In the genomic region with DNA sequence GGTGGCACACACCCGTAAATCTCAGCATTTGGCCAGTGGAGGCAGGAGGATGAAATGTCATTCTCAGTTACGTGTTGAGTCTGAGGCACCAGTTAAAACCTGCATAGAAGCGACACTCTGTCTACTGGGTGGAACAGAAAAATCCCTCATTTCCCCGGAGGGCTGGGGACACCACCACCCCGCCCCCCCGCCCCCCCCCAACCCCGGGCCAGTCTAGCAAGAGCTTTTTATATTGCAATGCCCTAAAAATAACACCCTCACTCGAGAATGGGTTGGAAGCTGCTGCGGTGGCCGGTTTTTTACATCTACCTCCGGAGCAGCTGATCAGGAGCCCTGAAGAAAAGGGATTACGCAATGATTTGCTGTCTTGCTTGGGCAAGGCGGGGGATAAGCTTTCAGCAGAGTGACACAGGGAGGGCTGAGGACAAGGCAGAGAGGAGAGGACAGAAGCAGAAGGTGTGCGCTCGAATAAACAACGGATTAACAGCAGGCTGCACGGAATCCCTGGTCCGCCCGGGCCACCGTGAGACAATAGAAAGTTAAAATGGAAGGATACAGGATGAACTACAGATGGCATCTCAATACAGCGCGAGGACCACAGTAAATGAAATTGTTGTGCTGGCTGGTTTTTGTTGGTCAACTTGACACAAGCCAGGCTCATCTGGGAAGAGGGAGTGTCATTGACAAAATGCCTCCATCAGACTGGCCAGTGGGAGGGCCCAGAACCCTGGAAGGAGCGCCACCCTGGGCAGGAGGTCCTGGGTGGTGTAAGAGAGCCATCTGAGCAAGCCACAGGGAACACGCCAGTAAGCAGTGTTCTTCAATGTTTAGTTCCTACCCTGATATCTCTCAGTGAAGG, we compare ENCODE assay signal across 8 mouse cellular contexts. TPM values are rescaled to one million over a fixed set of nuclear protein-coding genes. Genes with fewer than 3 reads are reported as not detected.
A peak's percentile ranks its signal among the peaks of the same experiment; 100 is the strongest.
DNase-seq lines count a peak whose midpoint lies in the region; ATAC-seq and TF ChIP-seq lines count a peak whose summit lies in the region.

No protein-coding gene starts in this region.

- DNase-seq in spleen, adult 2 months (ENCODE audit: low read depth in 1 of 2, low spot score in 2 of 2), result no peak
- no peak for DNase-seq in spleen, postnatal 4 days (ENCODE audit: low spot score in 2 of 2)
- DNase-seq in embryo, embryonic 10.5 days (ENCODE audit: low spot score), result peak; percentile 39
- no peak for DNase-seq in liver, embryonic 13.5 days
- no peak for DNase-seq in thymus, postnatal 14 days

- H3K9me3 ChIP-seq in heart, embryonic 15.5 days (replicated peaks), result no peaks in the 10 kb centered on the region
- H3K9me3 ChIP-seq in liver, embryonic 13.5 days (replicated peaks), result no peaks in the 10 kb centered on the region

- H3K4me2 ChIP-seq in heart, embryonic 15.5 days, result peak overlapping the region; percentile 75
- peak overlapping the region; percentile 47 for H3K4me2 ChIP-seq in liver, embryonic 13.5 days

- no peak overlapping the region for H3K27ac ChIP-seq in spleen, adult 2 months (ENCODE audit: insufficient read depth, low read length)
- peak overlapping the region; percentile 86 for H3K27ac ChIP-seq in heart, embryonic 15.5 days
- no peak overlapping the region for H3K27ac ChIP-seq in liver, embryonic 13.5 days

- peak overlapping the region; percentile 10; the same call in 1 of the 2 replicates for H3K4me3 ChIP-seq in spleen, adult 2 months (ENCODE audit: extremely low read depth, insufficient read depth, insufficient read length)
- peak overlapping the region; percentile 47 for H3K4me3 ChIP-seq in heart, embryonic 15.5 days
- H3K4me3 ChIP-seq in liver, embryonic 13.5 days (replicated peaks), result 0 out of 2 replicates have a peak overlapping the region, but pooled peaks have one; percentile 6

- peak; percentile 53; the same call in 1 of the 2 replicates for ATAC-seq in heart, embryonic 15.5 days (replicated peaks; ENCODE audit: insufficient number of reproducible peaks, insufficient read depth, low FRiP score, low read depth)
- no peak for ATAC-seq in liver, embryonic 13.5 days (ENCODE audit: low read depth)
- ATAC-seq in neutrophil, adult 5-6 weeks (ENCODE audit: extremely low read depth, insufficient number of reproducible peaks, low FRiP score, poor library complexity, severe bottlenecking), result 0 out of 2 replicates have a peak, but pooled peaks have one; percentile 19
- no peak for ATAC-seq in inflammation-experienced regulatory T-cells, adult 6 months

- peaks cover 2% of the 10 kb centered on the region; the same call in 1 of the 2 replicates for H3K4me1 ChIP-seq in spleen, adult 2 months (ENCODE audit: control insufficient read depth, insufficient read depth, insufficient read length)
- H3K4me1 ChIP-seq in heart, embryonic 15.5 days (replicated peaks), result peaks cover 34% of the 10 kb centered on the region
- H3K4me1 ChIP-seq in liver, embryonic 13.5 days (replicated peaks), result no peaks in the 10 kb centered on the region

- no peak for TF ChIP-seq CTCF in spleen, adult 2 months (IDR thresholded peaks at IDR 0.05; ENCODE audit: extremely low read depth, insufficient read depth, insufficient read length, insufficient replicate concordance)

- WGBS in spleen, adult 2 months, result 10% methylated on average over 24 of the region's 24 CpGs
- 4% methylated on average over 24 of the region's 24 CpGs for WGBS in heart, embryonic 15.5 days
- WGBS in liver, embryonic 13.5 days (ENCODE audit: insufficient replicate concordance), result 6% methylated on average over 24 of the region's 24 CpGs

- H3K9ac ChIP-seq in heart, embryonic 15.5 days, result peak overlapping the region; percentile 49
- H3K9ac ChIP-seq in liver, embryonic 13.5 days, result no peak overlapping the region

- H3K36me3 ChIP-seq in spleen, adult 2 months (ENCODE audit: control insufficient read depth, insufficient read depth, low read length), result no peaks in the 10 kb centered on the region
- H3K36me3 ChIP-seq in heart, embryonic 15.5 days, result no peaks in the 10 kb centered on the region
- H3K36me3 ChIP-seq in liver, embryonic 13.5 days, result no peaks in the 10 kb centered on the region

- no peak for TF ChIP-seq POLR2A in spleen, adult 2 months (IDR thresholded peaks at IDR 0.05; ENCODE audit: low read depth, low read length)

- H3K27me3 ChIP-seq in spleen, adult 2 months (ENCODE audit: control insufficient read depth, insufficient read depth, low read length), result no peaks in the 10 kb centered on the region
- no peaks in the 10 kb centered on the region for H3K27me3 ChIP-seq in heart, embryonic 15.5 days
- H3K27me3 ChIP-seq in liver, embryonic 13.5 days, result peaks cover 21% of the 10 kb centered on the region; the same call in 1 of the 2 replicates

RNA-seq across cellular contexts. Expression of a gene that starts 15.7 kb away (rescaled TPM):
- polyA plus RNA-seq in spleen, adult 2 months (2012; rRNA removed), result 9.8 and 10.1 TPM in 2 replicates
- 72.3 and 73.5 TPM in 2 replicates for polyA plus RNA-seq in heart, embryonic 15.5 days (2015; fragmentation: Nextera tagmentation; extraction: Ambion mirVana)
- polyA plus RNA-seq in liver, embryonic 13.5 days (2015; fragmentation: Nextera tagmentation; extraction: Ambion mirVana), result 23.2 and 24.9 TPM in 2 replicates
- total RNA-seq in neutrophil, adult 5-6 weeks (2017), result 68.3 and 74.4 TPM in 2 replicates
- polyA plus RNA-seq in inflammation-experienced regulatory T-cells, adult 6 months (2017; shearing (Covaris generic)), result 10 to 100 TPM; 46.3 to 55.0 (median 50.4) TPM

RNA-seq across cellular contexts. Expression of a gene that starts 32.9 kb away (rescaled TPM):
- polyA plus RNA-seq in spleen, adult 2 months (2012; rRNA removed), result 18.7 and 18.8 TPM in 2 replicates
- 31.0 and 40.3 TPM in 2 replicates for polyA plus RNA-seq in heart, embryonic 15.5 days (2015; fragmentation: Nextera tagmentation; extraction: Ambion mirVana)
- polyA plus RNA-seq in liver, embryonic 13.5 days (2015; fragmentation: Nextera tagmentation; extraction: Ambion mirVana), result 26.9 and 32.5 TPM in 2 replicates
- 43.1 and 48.4 TPM in 2 replicates for total RNA-seq in neutrophil, adult 5-6 weeks (2017)
- 10 to 100 TPM; 21.2 to 24.4 (median 23.6) TPM for polyA plus RNA-seq in inflammation-experienced regulatory T-cells, adult 6 months (2017; shearing (Covaris generic))

RNA-seq across cellular contexts. Expression of a gene that starts 58.0 kb away (rescaled TPM):
- polyA plus RNA-seq in spleen, adult 2 months (2012; rRNA removed), result 36.7 and 38.5 TPM in 2 replicates
- 39.3 and 47.0 TPM in 2 replicates for polyA plus RNA-seq in heart, embryonic 15.5 days (2015; fragmentation: Nextera tagmentation; extraction: Ambion mirVana)
- polyA plus RNA-seq in liver, embryonic 13.5 days (2015; fragmentation: Nextera tagmentation; extraction: Ambion mirVana), result 21.9 and 27.0 TPM in 2 replicates
- total RNA-seq in neutrophil, adult 5-6 weeks (2017), result 301 and 316 TPM in 2 replicates
- polyA plus RNA-seq in inflammation-experienced regulatory T-cells, adult 6 months (2017; shearing (Covaris generic)), result 10 to 100 TPM; 62.5 to 80.3 (median 72.6) TPM

Comparison
In these comparisons a context has a peak if more than half of its experiments do, and no peak if none do; other contexts are left out.
1. ATAC-seq: peak in heart, embryonic 15.5 days (single experiment) and neutrophil, adult 5-6 weeks (single experiment); none in liver, embryonic 13.5 days (single experiment) and inflammation-experienced regulatory T-cells, adult 6 months (single experiment).
2. Peak in every context shown above with its lines, with median percentiles within 50 percentile points of each other: H3K4me3 ChIP-seq.